Mouse (Mus musculus): ENCODE results near the gene Mtrf1. TPM values are rescaled to one million over a fixed set of nuclear protein-coding genes. Genes with fewer than 3 reads are reported as not detected.

Mtrf1 gene
- polyA plus RNA-seq (2012; fragmentation: generic; extraction: Trizol): 2.7 TPM
- long read RNA-seq, experiment 1, partial matches to known transcripts: 2 of 3 reads
- long read RNA-seq, experiment 1, other reads (novel, unspliced or antisense): 0 of 3 reads
- long read RNA-seq, experiment 2, partial matches to known transcripts: 0 of 1 reads
- long read RNA-seq, experiment 2, other reads (novel, unspliced or antisense): 1 of 1 reads

- Histone ChIP-seq H3K27me3 (ENCODE audit: control insufficient read depth, insufficient read depth, insufficient read length) (no peaks in the 10 kb centered on the region), H3ac (ENCODE audit: control insufficient read depth, insufficient read length, low read depth) (peak within 1 kb of the TSS; percentile 12), H3K79me3 (ENCODE audit: low read depth) (no peaks in the 10 kb centered on the region), H3K4me3 (ENCODE audit: insufficient read depth, poor library complexity, severe bottlenecking) (peak within 1 kb of the TSS; percentile 22), H3K36me3 (ENCODE audit: control insufficient read depth, insufficient read depth) (no peaks in the 10 kb centered on the region), H3K79me2 (ENCODE audit: control insufficient read depth, insufficient read depth) (no peaks in the 10 kb centered on the region)
- TF ChIP-seq MAX (IDR thresholded peaks at IDR 0.05) (peak; percentile 35), MYOG (IDR thresholded peaks at IDR 0.05; ENCODE audit: control insufficient read depth, extremely low read depth, insufficient read length) (no peak)
These were observed at the start of gene Mtrf1 for GRCm38 (mm10) chr14:79397321-79398122. Mtrf1 (plus strand) TSS chr14:79397772.

- TF ChIP-seq MYOD1 (IDR thresholded peaks at IDR 0.05; ENCODE audit: control insufficient read depth, insufficient read length, low read depth) (no peak), CTCF (IDR thresholded peaks at IDR 0.05; ENCODE audit: control insufficient read depth, insufficient read depth, insufficient read length) (no peak), MYOG (IDR thresholded peaks at IDR 0.05; ENCODE audit: control insufficient read depth, extremely low read depth, insufficient read length) (no peak), FOSL1 (IDR thresholded peaks at IDR 0.05; ENCODE audit: insufficient read depth, low read length, poor library complexity, severe bottlenecking) (no peak), CEBPB (IDR thresholded peaks at IDR 0.05; ENCODE audit: low read depth) (no peak), MAX (IDR thresholded peaks at IDR 0.05) (no peak), USF1 (IDR thresholded peaks at IDR 0.05; ENCODE audit: low read depth) (no peak)
- Histone ChIP-seq H3K79me3 (ENCODE audit: low read depth) (peaks cover 5% of the 10 kb centered on the region), H3K4me3 (ENCODE audit: insufficient read depth, poor library complexity, severe bottlenecking) (no peak overlapping the region), H3K27me3 (ENCODE audit: control insufficient read depth, insufficient read depth, insufficient read length) (no peaks in the 10 kb centered on the region), H3K36me3 (ENCODE audit: control insufficient read depth, insufficient read depth) (peaks cover 85% of the 10 kb centered on the region), H3ac (ENCODE audit: control insufficient read depth, insufficient read length, low read depth) (no peak overlapping the region), H3K79me2 (ENCODE audit: control insufficient read depth, insufficient read depth) (peaks cover 19% of the 10 kb centered on the region)
These were observed 39.5 kb upstream of the Mtrf1 start for GRCm38 (mm10) chr14:79358055-79358454.

GRCm38 (mm10) chr14:79377041-79377440 is 20.5 kb upstream of the Mtrf1 start:
- H3K27me3 ChIP-seq (ENCODE audit: control insufficient read depth, insufficient read depth, insufficient read length): no peaks in the 10 kb centered on the region
- H3K36me3 ChIP-seq (ENCODE audit: control insufficient read depth, insufficient read depth): peaks cover 73% of the 10 kb centered on the region
- TF ChIP-seq MYOD1 (IDR thresholded peaks at IDR 0.05; ENCODE audit: control insufficient read depth, insufficient read length, low read depth) (no peak), USF1 (IDR thresholded peaks at IDR 0.05; ENCODE audit: low read depth) (no peak), CTCF (IDR thresholded peaks at IDR 0.05; ENCODE audit: control insufficient read depth, insufficient read depth, insufficient read length) (no peak), FOSL1 (IDR thresholded peaks at IDR 0.05; ENCODE audit: insufficient read depth, low read length, poor library complexity, severe bottlenecking) (no peak), MYOG (IDR thresholded peaks at IDR 0.05; ENCODE audit: control insufficient read depth, extremely low read depth, insufficient read length) (no peak)
- peaks cover 42% of the 10 kb centered on the region for H3K79me3 ChIP-seq (ENCODE audit: low read depth)
- H3K79me2 ChIP-seq (ENCODE audit: control insufficient read depth, insufficient read depth): peaks cover 84% of the 10 kb centered on the region
- no peak overlapping the region for H3ac ChIP-seq (ENCODE audit: control insufficient read depth, insufficient read length, low read depth)
- H3K4me3 ChIP-seq (ENCODE audit: insufficient read depth, poor library complexity, severe bottlenecking): no peak overlapping the region

- H3K4me3 ChIP-seq (ENCODE audit: insufficient read depth, poor library complexity, severe bottlenecking): no peak overlapping the region
- H3K79me2 ChIP-seq (ENCODE audit: control insufficient read depth, insufficient read depth): peaks cover 98% of the 10 kb centered on the region
- TF ChIP-seq MYOD1 (IDR thresholded peaks at IDR 0.05; ENCODE audit: control insufficient read depth, insufficient read length, low read depth): no peak
- no peak for TF ChIP-seq MAX (IDR thresholded peaks at IDR 0.05)
- no peak for TF ChIP-seq USF1 (IDR thresholded peaks at IDR 0.05; ENCODE audit: low read depth)
- H3ac ChIP-seq (ENCODE audit: control insufficient read depth, insufficient read length, low read depth): no peak overlapping the region
- H3K79me3 ChIP-seq (ENCODE audit: low read depth): peaks cover 82% of the 10 kb centered on the region
- H3K36me3 ChIP-seq (ENCODE audit: control insufficient read depth, insufficient read depth): peaks cover 86% of the 10 kb centered on the region
- no peaks in the 10 kb centered on the region for H3K27me3 ChIP-seq (ENCODE audit: control insufficient read depth, insufficient read depth, insufficient read length)
These were observed 14.5 kb upstream of the Mtrf1 start for GRCm38 (mm10) chr14:79383120-79383519.

GRCm38 (mm10) chr14:79388304-79388703 is 9.3 kb upstream of the Mtrf1 start:
- TF ChIP-seq CEBPB (IDR thresholded peaks at IDR 0.05; ENCODE audit: low read depth) (no peak), USF1 (IDR thresholded peaks at IDR 0.05; ENCODE audit: low read depth) (no peak), MAX (IDR thresholded peaks at IDR 0.05) (no peak), MYOG (IDR thresholded peaks at IDR 0.05; ENCODE audit: control insufficient read depth, extremely low read depth, insufficient read length) (no peak), CTCF (IDR thresholded peaks at IDR 0.05; ENCODE audit: control insufficient read depth, insufficient read depth, insufficient read length) (no peak), FOSL1 (IDR thresholded peaks at IDR 0.05; ENCODE audit: insufficient read depth, low read length, poor library complexity, severe bottlenecking) (no peak), MYOD1 (IDR thresholded peaks at IDR 0.05; ENCODE audit: control insufficient read depth, insufficient read length, low read depth) (no peak)
- H3K4me3 ChIP-seq (ENCODE audit: insufficient read depth, poor library complexity, severe bottlenecking): no peak overlapping the region
- no peaks in the 10 kb centered on the region for H3K27me3 ChIP-seq (ENCODE audit: control insufficient read depth, insufficient read depth, insufficient read length)
- peaks cover 71% of the 10 kb centered on the region for H3K79me2 ChIP-seq (ENCODE audit: control insufficient read depth, insufficient read depth)
- H3ac ChIP-seq (ENCODE audit: control insufficient read depth, insufficient read length, low read depth): no peak overlapping the region
- H3K36me3 ChIP-seq (ENCODE audit: control insufficient read depth, insufficient read depth): peaks cover 48% of the 10 kb centered on the region
- peaks cover 62% of the 10 kb centered on the region for H3K79me3 ChIP-seq (ENCODE audit: low read depth)
